Mouse (Mus musculus): Measurements from ENCODE around the gene Gh. TPM values are rescaled to one million over a fixed set of nuclear protein-coding genes. Genes with fewer than 3 reads are reported as not detected.

Gene Gh
- polyA plus RNA-seq, 1 experiment from 2014 or later, result not detected

- 47% methylated on average over 5 of the region's 5 CpGs for WGBS
- peak overlapping the region; percentile 34 for H3K4me2 ChIP-seq
Observed at GRCm38 (mm10) chr11:106267871-106268270, 33.8 kb downstream of the Gh start.

GRCm38 (mm10) chr11:106267311-106267852 is 34.3 kb downstream of the Gh start:
- no peaks in the 10 kb centered on the region for H3K9me3 ChIP-seq (replicated peaks)
- peak overlapping the region; percentile 34 for H3K4me2 ChIP-seq
- 0 out of 2 replicates have a peak overlapping the region, but pooled peaks have one; percentile 5 for H3K4me3 ChIP-seq (replicated peaks)
- H3K36me3 ChIP-seq, result peaks cover 49% of the 10 kb centered on the region
- H3K4me1 ChIP-seq, result peaks cover 50% of the 10 kb centered on the region
- no peak overlapping the region for H3K9ac ChIP-seq (replicated peaks)
- H3K27me3 ChIP-seq (replicated peaks), result no peaks in the 10 kb centered on the region
- peak overlapping the region; percentile 82 for H3K27ac ChIP-seq (replicated peaks)
- 0 out of 2 replicates have a peak, but pooled peaks have one; percentile 6 for ATAC-seq (ENCODE audit: low FRiP score)
- WGBS, result 56% methylated on average over 15 of the region's 15 CpGs

More at GRCm38 (mm10) chr11:106267871-106268270, 33.8 kb downstream of the Gh start:
- no peak for ATAC-seq (ENCODE audit: low FRiP score)
- H3K4me1 ChIP-seq, result peaks cover 50% of the 10 kb centered on the region
- H3K9me3 ChIP-seq (replicated peaks), result no peaks in the 10 kb centered on the region
- no peaks in the 10 kb centered on the region for H3K27me3 ChIP-seq (replicated peaks)
- peak overlapping the region; percentile 82 for H3K27ac ChIP-seq (replicated peaks)
- no peak overlapping the region for H3K4me3 ChIP-seq (replicated peaks)
- H3K9ac ChIP-seq (replicated peaks), result peak overlapping the region; percentile 34; the same call in 1 of the 2 replicates
- peaks cover 44% of the 10 kb centered on the region for H3K36me3 ChIP-seq

- Histone ChIP-seq H3K9me3 (replicated peaks) (no peaks in the 10 kb centered on the region), H3K27me3 (replicated peaks) (no peaks in the 10 kb centered on the region), H3K9ac (replicated peaks) (no peak overlapping the region), H3K36me3 (peaks cover 58% of the 10 kb centered on the region), H3K4me2 (no peak overlapping the region), H3K4me1 (peaks cover 45% of the 10 kb centered on the region), H3K4me3 (replicated peaks) (no peak overlapping the region), H3K27ac (replicated peaks) (no peak overlapping the region)
- ATAC-seq (ENCODE audit: low FRiP score), result no peak
- WGBS, result 93% methylated on average over 10 of the region's 10 CpGs
Observed at GRCm38 (mm10) chr11:106266431-106266830, 35.2 kb downstream of the Gh start.

GRCm38 (mm10) chr11:106265570-106265969 is 36.1 kb downstream of the Gh start:
- Histone ChIP-seq H3K27me3 (replicated peaks) (no peaks in the 10 kb centered on the region), H3K36me3 (peaks cover 65% of the 10 kb centered on the region)

GRCm38 (mm10) chr11:106264988-106265387 is 36.7 kb downstream of the Gh start:
- Histone ChIP-seq H3K9me3 (replicated peaks) (no peaks in the 10 kb centered on the region), H3K4me1 (peaks cover 31% of the 10 kb centered on the region), H3K27ac (replicated peaks) (no peak overlapping the region), H3K4me3 (replicated peaks) (no peak overlapping the region), H3K36me3 (peaks cover 66% of the 10 kb centered on the region), H3K4me2 (no peak overlapping the region), H3K9ac (replicated peaks) (no peak overlapping the region), H3K27me3 (replicated peaks) (no peaks in the 10 kb centered on the region)
- WGBS, result 93% methylated on average over 15 of the region's 15 CpGs
- ATAC-seq (ENCODE audit: low FRiP score), result no peak

More at GRCm38 (mm10) chr11:106265570-106265969, 36.1 kb downstream of the Gh start:
- Histone ChIP-seq H3K9me3 (replicated peaks) (no peaks in the 10 kb centered on the region), H3K4me1 (peaks cover 37% of the 10 kb centered on the region), H3K4me2 (no peak overlapping the region), H3K4me3 (replicated peaks) (no peak overlapping the region), H3K27ac (replicated peaks) (no peak overlapping the region), H3K9ac (replicated peaks) (no peak overlapping the region)
- 91% methylated on average over 4 of the region's 4 CpGs for WGBS
- no peak for ATAC-seq (ENCODE audit: low FRiP score)

GRCm38 (mm10) chr11:106263963-106264362 is 37.7 kb downstream of the Gh start:
- no peaks in the 10 kb centered on the region for H3K27me3 ChIP-seq (replicated peaks)
- no peak overlapping the region for H3K27ac ChIP-seq (replicated peaks)
- H3K4me2 ChIP-seq, result no peak overlapping the region
- H3K9ac ChIP-seq (replicated peaks), result no peak overlapping the region
- ATAC-seq (ENCODE audit: low FRiP score), result no peak
- peaks cover 71% of the 10 kb centered on the region for H3K36me3 ChIP-seq
- H3K9me3 ChIP-seq (replicated peaks), result no peaks in the 10 kb centered on the region
- peaks cover 24% of the 10 kb centered on the region for H3K4me1 ChIP-seq
- 91% methylated on average over 9 of the region's 9 CpGs for WGBS
- H3K4me3 ChIP-seq (replicated peaks), result no peak overlapping the region

GRCm38 (mm10) chr11:106260826-106261450 is 40.7 kb downstream of the Gh start:
- Histone ChIP-seq H3K9me3 (replicated peaks) (no peaks in the 10 kb centered on the region), H3K27ac (replicated peaks) (no peak overlapping the region), H3K4me2 (no peak overlapping the region), H3K4me1 (peaks cover 17% of the 10 kb centered on the region), H3K4me3 (replicated peaks) (no peak overlapping the region), H3K36me3 (peaks cover 67% of the 10 kb centered on the region), H3K27me3 (replicated peaks) (no peaks in the 10 kb centered on the region), H3K9ac (replicated peaks) (no peak overlapping the region)
- 87% methylated on average over 14 of the region's 14 CpGs for WGBS
- ATAC-seq (ENCODE audit: low FRiP score), result no peak

- Histone ChIP-seq H3K9ac (replicated peaks) (peak overlapping the region; percentile 89), H3K27me3 (replicated peaks) (no peaks in the 10 kb centered on the region), H3K9me3 (replicated peaks) (no peaks in the 10 kb centered on the region), H3K36me3 (peaks cover 47% of the 10 kb centered on the region), H3K27ac (replicated peaks) (no peak overlapping the region), H3K4me1 (peaks cover 28% of the 10 kb centered on the region), H3K4me2 (peak overlapping the region; percentile 95), H3K4me3 (replicated peaks) (peak overlapping the region; percentile 90)
- ATAC-seq (ENCODE audit: low FRiP score), result no peak
- 73% methylated on average over 5 of the region's 5 CpGs for WGBS
Observed at GRCm38 (mm10) chr11:106256775-106257174, 44.9 kb downstream of the Gh start.

- Histone ChIP-seq H3K27me3 (replicated peaks) (no peaks in the 10 kb centered on the region), H3K9ac (replicated peaks) (peak within 1 kb of the TSS; percentile 89), H3K27ac (replicated peaks) (peak within 1 kb of the TSS; percentile 90), H3K4me3 (replicated peaks) (peak within 1 kb of the TSS; percentile 90), H3K9me3 (replicated peaks) (no peaks in the 10 kb centered on the region), H3K4me2 (peak within 1 kb of the TSS; percentile 95), H3K36me3 (peaks cover 48% of the 10 kb centered on the region), H3K4me1 (peaks cover 28% of the 10 kb centered on the region)
- whole genome bisulfite sequencing, result under 1% methylated on average over 42 of the region's 42 CpGs
- ATAC-seq (ENCODE audit: low FRiP score), result peak; percentile 95
Observed at GRCm38 (mm10) chr11:106255685-106256451, 45.8 kb downstream of the Gh start, which contains the start of the genes Ftsj3 and Psmc5. TSS of gene Ftsj3 (minus strand) at chr11:106256079. TSS of gene Psmc5 (plus strand) at chr11:106256154.

- H3K9me3 ChIP-seq (replicated peaks), result no peaks in the 10 kb centered on the region
- peak overlapping the region; percentile 90 for H3K27ac ChIP-seq (replicated peaks)
- H3K27me3 ChIP-seq (replicated peaks), result no peaks in the 10 kb centered on the region
- H3K4me3 ChIP-seq (replicated peaks), result peak overlapping the region; percentile 90
- peak overlapping the region; percentile 95 for H3K4me2 ChIP-seq
- H3K9ac ChIP-seq (replicated peaks), result peak overlapping the region; percentile 58
- ATAC-seq (ENCODE audit: low FRiP score), result peak; percentile 11; the same call in 1 of the 2 replicates
- H3K36me3 ChIP-seq, result peaks cover 51% of the 10 kb centered on the region
- WGBS, result 3% methylated on average over 22 of the region's 22 CpGs
- H3K4me1 ChIP-seq, result peaks cover 28% of the 10 kb centered on the region
Observed at GRCm38 (mm10) chr11:106255174-106255573, 46.5 kb downstream of the Gh start.

- peak overlapping the region; percentile 95 for H3K4me2 ChIP-seq
- H3K4me3 ChIP-seq (replicated peaks), result peak overlapping the region; percentile 90
- H3K4me1 ChIP-seq, result peaks cover 28% of the 10 kb centered on the region
- peak overlapping the region; percentile 58 for H3K9ac ChIP-seq (replicated peaks)
- peaks cover 55% of the 10 kb centered on the region for H3K36me3 ChIP-seq
- H3K27me3 ChIP-seq (replicated peaks), result no peaks in the 10 kb centered on the region
- WGBS, result 14% methylated on average over 2 of the region's 2 CpGs
- no peak for ATAC-seq (ENCODE audit: low FRiP score)
- no peaks in the 10 kb centered on the region for H3K9me3 ChIP-seq (replicated peaks)
- no peak overlapping the region for H3K27ac ChIP-seq (replicated peaks)
Observed at GRCm38 (mm10) chr11:106254767-106255166, 46.9 kb downstream of the Gh start.

Measured in neural tube, embryonic 15.5 days (tissue).